Mouse (Mus musculus) liver, postnatal 0 days (tissue): ENCODE data around the gene Pcbp3.

Source experiments
- CTCF ChIP-seq: sonication (generic); IDR thresholded peaks from 2 replicates; pipeline ENCODE4 v1.5.1; 2016; ENCODE audit warnings: antibody characterized with exemption, low read depth
- EP300 ChIP-seq: IDR thresholded peaks from 2 replicates; pipeline ENCODE4 v1.6.1; 2016; ENCODE audit warnings: antibody characterized with exemption, low read depth, mild to moderate bottlenecking

DNA sequence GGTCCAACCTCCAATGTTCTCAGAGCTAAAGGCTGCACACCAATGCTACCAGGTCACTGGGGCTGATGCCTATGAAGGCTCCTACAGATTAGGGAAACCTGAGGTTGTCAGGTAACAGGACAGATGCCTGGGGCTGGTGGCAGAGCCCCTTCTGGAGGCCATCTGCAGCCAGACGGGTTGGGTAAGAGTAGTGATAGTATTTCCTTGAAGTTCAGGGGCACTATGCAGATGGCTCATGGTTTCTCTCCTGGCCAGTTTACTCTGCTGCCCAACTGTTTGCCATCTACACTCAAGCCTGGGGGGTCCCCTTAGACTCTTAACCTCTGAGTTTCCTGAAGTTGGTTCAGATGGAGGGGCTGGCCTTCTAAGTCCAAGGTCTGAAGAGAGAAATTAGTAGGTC is 195.5 kb downstream of the Pcbp3 start:
- TF ChIP-seq CTCF: no peak
- no peak for TF ChIP-seq EP300
